Comparison of ENCODE assay signal across 8 mouse cellular contexts in the genomic region with DNA sequence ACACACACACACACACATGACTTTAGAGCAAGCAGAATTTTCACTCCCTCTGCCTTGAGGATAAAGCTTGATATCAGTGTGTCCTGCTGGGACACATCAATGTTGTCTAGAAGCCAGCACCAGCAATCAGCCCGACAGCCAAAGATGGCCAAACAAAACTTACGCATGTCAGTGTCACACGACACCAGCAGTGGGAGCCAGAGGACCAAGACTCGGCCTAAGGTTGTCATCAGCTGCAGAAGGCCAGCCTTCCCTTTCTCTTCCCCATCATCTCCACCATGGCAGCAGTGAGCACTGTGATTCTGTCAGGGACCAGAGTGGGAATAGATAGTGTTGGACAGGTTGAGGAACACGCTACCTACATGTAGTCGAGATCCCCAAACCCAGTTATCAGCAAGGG. TPM values are rescaled to one million over a fixed set of nuclear protein-coding genes. Genes with fewer than 3 reads are reported as not detected.
DNase-seq lines count a peak whose midpoint lies in the region; ATAC-seq lines count a peak whose summit lies in the region.

No protein-coding gene starts in this region.

- H3K4me1 ChIP-seq in forebrain, embryonic 13.5 days: peaks cover 20% of the 10 kb centered on the region

- DNase-seq in cerebellum, postnatal 14 days: peak; percentile 46 to 68
- DNase-seq in cerebellum, adult 8-10 months: no peak
- DNase-seq in left cerebral cortex, postnatal 4 days: peak; percentile 43
- no peak for DNase-seq in left cerebral cortex, adult 9 months (ENCODE audit: low spot score in 2 of 2)
- peak; percentile 11 to 28 for DNase-seq in adrenal gland, adult 18-20 months (ENCODE audit: low spot score in 2 of 2)
- DNase-seq in heart, postnatal 4 days: peak; percentile 63
- DNase-seq in ovary, postnatal 14 days (ENCODE audit: low spot score): peak; percentile 36

- intact Hi-C loops in left cerebral cortex, postnatal 4 days (cut with DNase I): loop anchor here (10.0 kb wide), 1 partner anchor 61 kb away; no protein-coding TSS in a partner anchor

- no peak overlapping the region for H3K27ac ChIP-seq in forebrain, embryonic 13.5 days

- H3K9ac ChIP-seq in forebrain, embryonic 13.5 days: no peak overlapping the region

- no peaks in the 10 kb centered on the region for H3K27me3 ChIP-seq in forebrain, embryonic 13.5 days

- WGBS in forebrain, embryonic 13.5 days: 58% methylated on average over 6 of the region's 6 CpGs

- no peak overlapping the region for H3K4me2 ChIP-seq in forebrain, embryonic 13.5 days

- H3K4me3 ChIP-seq in forebrain, embryonic 13.5 days: no peak overlapping the region

- ATAC-seq in forebrain, embryonic 13.5 days: no peak

- H3K36me3 ChIP-seq in forebrain, embryonic 13.5 days (ENCODE audit: poor library complexity, severe bottlenecking): peaks cover 7% of the 10 kb centered on the region

- no peaks in the 10 kb centered on the region for H3K9me3 ChIP-seq in forebrain, embryonic 13.5 days (replicated peaks)

RNA-seq across cellular contexts. Expression of gene Pold3, which starts 2.1 kb away (rescaled TPM):
- 10 to 100 TPM; 49.6 to 51.8 TPM for total RNA-seq in left cerebral cortex, postnatal 4 days (2021)
- total RNA-seq in adrenal gland, adult 18-20 months (2021): 10 to 100 TPM; 17.5 to 17.6 TPM
- 10 to 100 TPM; 28.9 to 29.1 TPM for total RNA-seq in heart, postnatal 4 days (2021)
- 71.4 and 78.4 TPM in 2 replicates for polyA plus RNA-seq in forebrain, embryonic 13.5 days (2015; fragmentation: Nextera tagmentation; extraction: Ambion mirVana)

RNA-seq across cellular contexts. Expression of gene Lipt2, which starts 35.6 kb away (rescaled TPM):
- total RNA-seq in left cerebral cortex, postnatal 4 days (2021): 1 to 10 TPM; 6.8 to 7.6 TPM
- 1 to 10 TPM; 3.4 to 4.1 TPM for total RNA-seq in adrenal gland, adult 18-20 months (2021)
- total RNA-seq in heart, postnatal 4 days (2021): 1 to 10 TPM; 6.8 to 7.7 TPM
- polyA plus RNA-seq in forebrain, embryonic 13.5 days (2015; fragmentation: Nextera tagmentation; extraction: Ambion mirVana): 16.3 and 17.1 TPM in 2 replicates

RNA-seq across cellular contexts. Expression of gene Kcne3, which starts 52.8 kb away (rescaled TPM):
- not detected for total RNA-seq in left cerebral cortex, postnatal 4 days (2021)
- total RNA-seq in adrenal gland, adult 18-20 months (2021): 1 to 10 TPM in 1 of 2 experiments, under 1 TPM in 1; 0.56 to 1.1 TPM
- total RNA-seq in heart, postnatal 4 days (2021): 1 to 10 TPM; 1.8 to 3.8 TPM
- 1.4 and 2.0 TPM in 2 replicates for polyA plus RNA-seq in forebrain, embryonic 13.5 days (2015; fragmentation: Nextera tagmentation; extraction: Ambion mirVana)

Comparison
In these comparisons a context has a peak if more than half of its experiments do, and no peak if none do; other contexts are left out.
1. DNase-seq: peak in cerebellum, postnatal 14 days (2 of 2), left cerebral cortex, postnatal 4 days (single experiment), adrenal gland, adult 18-20 months (2 of 2), heart, postnatal 4 days (single experiment) and ovary, postnatal 14 days (single experiment); none in cerebellum, adult 8-10 months (single experiment) and left cerebral cortex, adult 9 months (0 of 2).